Mouse (Mus musculus): ENCODE measurements around the gene Esam.

The Esam gene

GRCm38 (mm10) chr9:37554279-37554678 lies 26.4 kb downstream of the Esam start:
- in situ Hi-C loops (cut with MboI; ENCODE audit: low sequenced_read_pairs), result no loop called here

- in situ Hi-C loops (cut with MboI; ENCODE audit: low sequenced_read_pairs), result no loop called here
These were observed 27.2 kb downstream of the Esam start, which contains the start of gene Siae for GRCm38 (mm10) chr9:37554838-37555748. Siae (plus strand) TSS chr9:37555698.

GRCm38 (mm10) chr9:37556366-37556765 lies 28.5 kb downstream of the Esam start:
- in situ Hi-C loops (cut with MboI; ENCODE audit: low sequenced_read_pairs), result no loop called here

DNA sequence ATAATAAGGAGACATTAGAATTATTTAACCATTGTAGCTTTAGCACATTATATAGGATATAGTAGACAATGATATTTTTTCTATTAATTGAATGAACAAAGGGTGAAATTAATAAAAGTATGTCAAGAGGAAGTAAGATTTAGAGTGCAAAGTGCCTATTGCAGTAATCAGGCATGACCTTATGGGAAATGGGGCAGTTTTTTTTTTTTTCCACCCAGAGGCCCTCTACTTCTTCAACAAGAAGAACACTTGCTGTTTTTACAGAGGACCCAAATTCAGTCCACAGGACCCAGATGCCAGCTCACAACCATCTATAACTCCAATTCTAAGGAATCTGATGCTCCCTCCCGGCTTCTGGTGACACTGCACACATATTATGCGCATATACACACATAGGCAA lies 32.7 kb downstream of the Esam start:
- in situ Hi-C loops (cut with MboI; ENCODE audit: low sequenced_read_pairs), result no loop called here

GRCm38 (mm10) chr9:37563805-37564204 lies 35.9 kb downstream of the Esam start:
- in situ Hi-C loops (cut with MboI; ENCODE audit: low sequenced_read_pairs), result no loop called here

DNA sequence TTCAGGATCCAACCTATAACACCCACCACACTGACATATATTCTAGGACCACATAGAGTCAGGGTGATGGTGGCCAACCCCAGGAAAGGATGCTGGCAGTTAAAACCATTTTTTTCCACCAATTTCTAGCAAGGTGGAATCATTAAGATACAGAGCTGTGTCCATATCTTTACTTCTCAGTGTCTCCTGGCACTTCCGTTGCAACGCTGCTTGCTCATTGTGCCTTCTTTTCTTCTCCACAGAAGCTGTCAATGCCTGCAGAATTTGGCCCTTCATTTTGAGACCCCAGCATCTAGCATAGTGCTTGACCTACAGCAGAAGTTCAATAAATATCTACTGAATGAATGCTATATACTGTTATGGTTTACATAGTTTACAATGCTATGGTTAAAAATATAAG lies 39.1 kb downstream of the Esam start:
- in situ Hi-C loops (cut with MboI; ENCODE audit: low sequenced_read_pairs), result no loop called here

DNA sequence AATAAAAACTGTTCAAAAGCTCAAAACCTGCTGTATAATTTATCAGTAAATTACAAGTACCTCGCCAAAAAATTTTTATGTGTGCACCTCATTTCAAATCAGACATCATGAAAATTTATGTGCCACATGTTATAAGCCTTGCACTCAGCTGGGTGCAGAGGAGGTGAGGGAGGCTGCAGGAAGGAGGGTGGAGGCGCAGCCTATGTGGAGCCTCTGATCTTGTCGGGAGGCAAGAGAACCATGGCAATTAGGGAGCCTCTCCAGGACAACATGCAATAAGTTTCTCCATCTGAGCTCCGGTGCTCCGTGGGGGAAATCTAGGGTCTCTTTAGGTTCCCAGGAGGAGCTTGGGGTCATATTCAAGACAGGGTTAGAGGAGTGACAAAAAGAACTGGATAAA lies 39.6 kb downstream of the Esam start:
- in situ Hi-C loops (cut with MboI; ENCODE audit: low sequenced_read_pairs), result no loop called here

- in situ Hi-C loops (cut with MboI; ENCODE audit: low sequenced_read_pairs), result no loop called here
These were observed 40.2 kb downstream of the Esam start for GRCm38 (mm10) chr9:37567892-37568604.

GRCm38 (mm10) chr9:37568605-37569214 lies 40.8 kb downstream of the Esam start:
- in situ Hi-C loops (cut with MboI; ENCODE audit: low sequenced_read_pairs), result no loop called here

GRCm38 (mm10) chr9:37569231-37569835 lies 41.5 kb downstream of the Esam start:
- in situ Hi-C loops (cut with MboI; ENCODE audit: low sequenced_read_pairs), result no loop called here

DNA sequence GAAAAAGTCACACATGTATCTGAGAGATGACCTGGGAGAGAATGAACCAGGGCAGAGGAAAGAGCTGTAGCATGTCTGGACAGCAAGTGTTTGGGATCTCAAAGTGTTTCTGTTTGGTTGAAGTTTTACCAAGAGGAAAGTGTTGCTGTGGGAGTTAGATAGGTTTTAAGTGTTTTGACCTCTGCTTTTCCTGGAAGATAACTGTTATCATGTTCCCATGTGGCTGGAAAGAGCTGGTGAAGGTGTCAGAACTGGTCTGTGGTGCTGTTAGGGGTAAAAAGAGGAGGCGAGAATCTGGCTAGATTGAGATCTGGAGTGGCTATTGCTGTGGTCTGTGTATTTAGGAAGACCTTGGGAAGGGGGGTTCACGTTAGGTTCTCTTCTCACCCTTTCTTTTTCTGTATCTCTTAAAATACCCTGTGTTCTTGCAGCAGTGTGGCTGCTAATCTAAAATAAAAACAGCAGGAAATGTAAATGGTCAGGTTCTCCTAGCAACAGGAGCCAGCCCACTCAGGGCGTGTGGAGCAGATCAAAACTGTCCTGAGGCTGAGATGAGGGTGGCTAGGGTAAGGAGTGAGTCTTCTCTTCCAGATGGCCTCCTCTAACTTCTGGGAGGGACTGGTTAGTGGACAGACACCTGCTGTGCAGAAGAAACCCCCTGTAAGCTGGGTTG lies 44.5 kb downstream of the Esam start:
- in situ Hi-C loops (cut with MboI; ENCODE audit: low sequenced_read_pairs), result no loop called here

DNA sequence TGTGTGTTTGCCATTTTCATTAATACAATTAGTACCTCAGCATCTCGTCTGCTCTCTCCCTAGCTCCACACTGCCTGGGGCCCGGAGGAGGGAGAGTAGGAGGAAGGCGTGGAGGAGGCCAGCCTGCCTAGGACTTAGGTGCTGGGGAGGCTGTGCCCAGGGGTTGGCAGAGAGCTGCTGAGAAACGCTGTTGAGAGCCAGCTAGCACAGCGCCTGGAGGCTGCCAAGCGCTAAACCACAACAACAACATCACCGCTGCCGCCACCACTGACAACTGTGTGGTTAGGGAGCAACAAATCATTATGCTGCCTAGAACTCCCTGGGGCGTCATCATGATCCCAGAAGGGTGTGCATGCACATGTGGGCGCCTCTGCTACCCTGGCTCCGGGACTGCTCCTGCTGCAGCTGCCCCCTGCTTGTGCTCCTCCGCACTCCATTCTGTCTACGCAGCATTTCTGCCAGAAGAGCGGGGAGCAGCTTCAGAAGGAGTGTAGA lies 48.6 kb downstream of the Esam start:
- in situ Hi-C loops (cut with MboI; ENCODE audit: low sequenced_read_pairs), result no loop called here

- in situ Hi-C loops (cut with MboI; ENCODE audit: low sequenced_read_pairs), result no loop called here
These were observed 55.7 kb downstream of the Esam start for GRCm38 (mm10) chr9:37583594-37583993.

DNA sequence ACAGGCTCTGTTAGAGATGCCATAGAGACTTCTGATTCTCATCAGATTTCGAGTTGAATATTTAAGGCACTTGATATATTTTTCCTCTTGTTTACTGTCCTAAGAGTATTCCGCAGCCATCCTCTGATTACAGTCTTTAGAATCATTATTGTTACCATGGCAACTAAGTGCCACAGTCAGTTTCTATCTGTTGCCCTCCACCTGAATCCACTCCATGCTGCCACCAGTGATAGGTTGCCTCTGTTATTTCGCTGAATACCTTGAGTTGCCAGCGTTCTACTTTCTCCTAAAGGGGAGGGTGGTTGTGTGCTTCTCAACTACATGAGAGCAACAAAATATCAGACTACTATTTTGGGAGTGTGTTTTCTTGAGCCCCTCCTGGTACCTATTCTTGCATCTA lies 58.8 kb downstream of the Esam start:
- in situ Hi-C loops (cut with MboI; ENCODE audit: low sequenced_read_pairs), result no loop called here
